Mouse (Mus musculus) megakaryocyte, embryonic 14.5 days (primary cell): ENCODE measurements at regions not wholly inside any gene's neighbourhood (a gene's known extent, or its start where the extent isn't known, plus 50 kb on each side); places are given as distances from the start of the nearest gene placed in this dataset.

Source experiments
- FLI1 ChIP-seq: IDR thresholded peaks from 2 replicates; pipeline ENCODE4 v1.6.1; 2012; ENCODE audit warnings: low read length, inconsistent platforms, mixed read lengths
- GATA1 ChIP-seq: IDR thresholded peaks from 3 replicates; pipeline ENCODE4 v1.6.1; 2012; ENCODE audit warnings: mixed read lengths, low read length, inconsistent platforms, borderline replicate concordance

- TF ChIP-seq GATA1 (no peak), FLI1 (no peak)
Observed at GRCm38 (mm10) chr5:60049053-60049452, 1759.6 kb upstream of the G6pd2 start.
